Mouse (Mus musculus) G1E-ER4 (cell line): ENCODE measurements around the gene Tpsg1. TPM values are rescaled to one million over a fixed set of nuclear protein-coding genes. Genes with fewer than 3 reads are reported as not detected.

Source experiments
- GATA1 ChIP-seq: IDR thresholded peaks from one replicate; pipeline ENCODE4 v1.8.0; 2012; ENCODE audit warnings: low read length, inconsistent platforms
- polyA plus RNA-seq: library from polyadenylated mRNA; stranded (reverse); fragments of >175 nt; gene quantifications from 2 replicates; pipeline ENCODE4 v1.2.3, GENCODE M21; 2012

Gene Tpsg1
- polyA plus RNA-seq, 1 experiment, result not detected

GRCm38 (mm10) chr17:25401491-25401890, 32.4 kb downstream of the Tpsg1 start:
- no peak for TF ChIP-seq GATA1

GRCm38 (mm10) chr17:25402224-25402623, 33.2 kb downstream of the Tpsg1 start:
- TF ChIP-seq GATA1, result no peak

- no peak for TF ChIP-seq GATA1
Measured at GRCm38 (mm10) chr17:25404190-25404589, 35.1 kb downstream of the Tpsg1 start.

GRCm38 (mm10) chr17:25405224-25405895, 36.3 kb downstream of the Tpsg1 start:
- no peak for TF ChIP-seq GATA1

GRCm38 (mm10) chr17:25406011-25406441, 37.0 kb downstream of the Tpsg1 start:
- no peak for TF ChIP-seq GATA1

- no peak for TF ChIP-seq GATA1
Measured at GRCm38 (mm10) chr17:25407352-25407751, 38.3 kb downstream of the Tpsg1 start.

GRCm38 (mm10) chr17:25408302-25408999, 39.4 kb downstream of the Tpsg1 start:
- TF ChIP-seq GATA1, result no peak

- TF ChIP-seq GATA1, result no peak
Measured at GRCm38 (mm10) chr17:25409621-25410020, 40.5 kb downstream of the Tpsg1 start.

GRCm38 (mm10) chr17:25410180-25410579, 41.1 kb downstream of the Tpsg1 start:
- TF ChIP-seq GATA1, result no peak

- TF ChIP-seq GATA1, result no peak
Measured at GRCm38 (mm10) chr17:25410786-25411185, 41.7 kb downstream of the Tpsg1 start.

GRCm38 (mm10) chr17:25411251-25411650, 42.2 kb downstream of the Tpsg1 start:
- no peak for TF ChIP-seq GATA1

- TF ChIP-seq GATA1, result no peak
Measured at GRCm38 (mm10) chr17:25414209-25414608, 45.1 kb downstream of the Tpsg1 start.

- TF ChIP-seq GATA1, result no peak
Measured at GRCm38 (mm10) chr17:25414917-25415316, 45.8 kb downstream of the Tpsg1 start.

GRCm38 (mm10) chr17:25415421-25415913, 46.4 kb downstream of the Tpsg1 start:
- no peak for TF ChIP-seq GATA1

- no peak for TF ChIP-seq GATA1
Measured at GRCm38 (mm10) chr17:25416219-25416618, 47.1 kb downstream of the Tpsg1 start.

- TF ChIP-seq GATA1, result no peak
Measured at GRCm38 (mm10) chr17:25417990-25418389, 48.9 kb downstream of the Tpsg1 start.

GRCm38 (mm10) chr17:25418926-25419325, 49.9 kb downstream of the Tpsg1 start:
- no peak for TF ChIP-seq GATA1

- no peak for TF ChIP-seq GATA1
Measured at GRCm38 (mm10) chr17:25420998-25421397, 51.9 kb downstream of the Tpsg1 start.

Other genes with a start within 250 kb of the Tpsg1 start
- gene Ptx4, start 248.5 kb upstream of the Tpsg1 start, polyA plus RNA-seq, result not detected in 2 replicates
- 15.9 and 18.5 TPM in 2 replicates for gene Clcn7, start 235.9 kb upstream of the Tpsg1 start, polyA plus RNA-seq
- not detected in 2 replicates for gene Ccdc154, start 206.8 kb upstream of the Tpsg1 start, polyA plus RNA-seq
- 0.06 TPM in 1 of 2 replicates, not detected in the other for gene Gm38655, start 193.8 kb upstream of the Tpsg1 start, polyA plus RNA-seq
- gene BC003965, start 184.7 kb upstream of the Tpsg1 start, polyA plus RNA-seq, result 39.1 and 54.8 TPM in 2 replicates
- 60.5 and 67.9 TPM in 2 replicates for gene Unkl, start 180.9 kb upstream of the Tpsg1 start, polyA plus RNA-seq
- 6.4 and 14.9 TPM in 2 replicates for gene Gnptg, start 129.1 kb upstream of the Tpsg1 start, polyA plus RNA-seq
- gene Tsr3, start 129.1 kb upstream of the Tpsg1 start, polyA plus RNA-seq, result 25.1 and 27.6 TPM in 2 replicates
- gene Baiap3, start 112.9 kb upstream of the Tpsg1 start, polyA plus RNA-seq, result 0.09 TPM in 1 of 2 replicates, not detected in the other
- 421 and 607 TPM in 2 replicates for gene Ube2i, start 94.7 kb upstream of the Tpsg1 start, polyA plus RNA-seq
- gene Prss34, start 70.9 kb upstream of the Tpsg1 start, polyA plus RNA-seq, result not detected in 2 replicates
- not detected in 2 replicates for gene Prss28, start 60.6 kb upstream of the Tpsg1 start, polyA plus RNA-seq
- gene Prss29, start 50.6 kb upstream of the Tpsg1 start, polyA plus RNA-seq, result not detected in 2 replicates
- gene Tpsab1, start 23.7 kb upstream of the Tpsg1 start, polyA plus RNA-seq, result not detected in 2 replicates
- gene Tpsb2, start 3.0 kb upstream of the Tpsg1 start, polyA plus RNA-seq, result not detected in 2 replicates
- not detected in 2 replicates for gene Cacna1h, start 64.5 kb downstream of the Tpsg1 start, polyA plus RNA-seq
- gene Tekt4, start 85.3 kb downstream of the Tpsg1 start, polyA plus RNA-seq, result not detected in 2 replicates
- gene Sstr5, start 128.0 kb downstream of the Tpsg1 start, polyA plus RNA-seq, result not detected in 2 replicates
- not detected in 2 replicates for gene Sox8, start 201.4 kb downstream of the Tpsg1 start, polyA plus RNA-seq
- gene Lmf1, start 209.8 kb downstream of the Tpsg1 start, polyA plus RNA-seq, result 16.3 and 16.6 TPM in 2 replicates